Comparison of ENCODE assay signal across 8 mouse cellular contexts in genomic region chr1:155223849-155224554, GRCm38 (mm10). TPM values are rescaled to one million over a fixed set of nuclear protein-coding genes. Genes with fewer than 3 reads are reported as not detected.
DNase-seq lines count a peak whose midpoint lies in the region; ATAC-seq and TF ChIP-seq lines count a peak whose summit lies in the region.

No protein-coding gene starts in this region.

- H3K9ac ChIP-seq in intestine, embryonic 16.5 days (ENCODE audit: low read depth, low read length) = 0 out of 2 replicates have a peak overlapping the region, but pooled peaks have one; percentile 27
- peak overlapping the region; percentile 57 for H3K9ac ChIP-seq in liver, embryonic 12.5 days
- H3K9ac ChIP-seq in stomach, embryonic 15.5 days = no peak overlapping the region

- H3K4me1 ChIP-seq in intestine, embryonic 16.5 days (ENCODE audit: control insufficient read depth, insufficient read depth, low read length) = peaks cover 23% of the 10 kb centered on the region
- H3K4me1 ChIP-seq in liver, embryonic 12.5 days = peaks cover 19% of the 10 kb centered on the region
- peaks cover 14% of the 10 kb centered on the region for H3K4me1 ChIP-seq in stomach, embryonic 15.5 days

- H3K79me2 ChIP-seq in myocyte (ENCODE audit: control insufficient read depth, insufficient read depth) = no peaks in the 10 kb centered on the region

- H3K27me3 ChIP-seq in intestine, embryonic 16.5 days (replicated peaks; ENCODE audit: control insufficient read depth, insufficient read depth, low read length) = no peaks in the 10 kb centered on the region
- peaks cover 5% of the 10 kb centered on the region; the same call in 1 of the 2 replicates for H3K27me3 ChIP-seq in liver, embryonic 12.5 days (replicated peaks)
- no peaks in the 10 kb centered on the region for H3K27me3 ChIP-seq in myocyte (ENCODE audit: control insufficient read depth, insufficient read depth, insufficient read length)
- H3K27me3 ChIP-seq in stomach, embryonic 15.5 days (replicated peaks) = no peaks in the 10 kb centered on the region

- no peaks in the 10 kb centered on the region for H3K9me3 ChIP-seq in intestine, embryonic 16.5 days (ENCODE audit: control insufficient read depth, low read length)
- H3K9me3 ChIP-seq in liver, embryonic 12.5 days (replicated peaks) = no peaks in the 10 kb centered on the region
- no peaks in the 10 kb centered on the region for H3K9me3 ChIP-seq in stomach, embryonic 15.5 days

- 26% methylated on average over 16 of the region's 16 CpGs for WGBS in intestine, embryonic 16.5 days
- WGBS in liver, embryonic 12.5 days (ENCODE audit: insufficient replicate concordance) = 8% methylated on average over 16 of the region's 16 CpGs
- 31% methylated on average over 16 of the region's 16 CpGs for whole genome bisulfite sequencing in stomach, embryonic 15.5 days

- no peak overlapping the region for H3K27ac ChIP-seq in intestine, embryonic 16.5 days (ENCODE audit: low read length)
- peak overlapping the region; percentile 50; the same call in 1 of the 2 replicates for H3K27ac ChIP-seq in liver, embryonic 12.5 days
- no peak overlapping the region for H3K27ac ChIP-seq in stomach, embryonic 15.5 days

- no peak overlapping the region for H3ac ChIP-seq in myocyte (ENCODE audit: control insufficient read depth, insufficient read length)

- H3K4me3 ChIP-seq in intestine, embryonic 16.5 days (ENCODE audit: low read length) = 0 out of 2 replicates have a peak overlapping the region, but pooled peaks have one; percentile 9
- peak overlapping the region; percentile 43 for H3K4me3 ChIP-seq in liver, embryonic 12.5 days
- no peak overlapping the region for H3K4me3 ChIP-seq in myocyte
- H3K4me3 ChIP-seq in stomach, embryonic 15.5 days (replicated peaks) = 0 out of 2 replicates have a peak overlapping the region, but pooled peaks have one; percentile 6

- no peaks in the 10 kb centered on the region for H3K36me3 ChIP-seq in intestine, embryonic 16.5 days (ENCODE audit: control insufficient read depth, insufficient read depth, low read length)
- H3K36me3 ChIP-seq in liver, embryonic 12.5 days = no peaks in the 10 kb centered on the region
- no peaks in the 10 kb centered on the region for H3K36me3 ChIP-seq in myocyte (ENCODE audit: control insufficient read depth, insufficient read depth)
- no peaks in the 10 kb centered on the region for H3K36me3 ChIP-seq in stomach, embryonic 15.5 days

- intact Hi-C loops in gastrocnemius, postnatal 14 days (cut with DNase I; ENCODE audit: low total_unique reads) = loop anchor here (5.0 kb wide), 1 partner anchor 197 kb away; no protein-coding TSS in a partner anchor

- H3K4me2 ChIP-seq in intestine, embryonic 16.5 days (ENCODE audit: low read depth, low read length) = peak overlapping the region; percentile 45
- H3K4me2 ChIP-seq in liver, embryonic 12.5 days = peak overlapping the region; percentile 75
- peak overlapping the region; percentile 59 for H3K4me2 ChIP-seq in myocyte (ENCODE audit: low read depth)
- peak overlapping the region; percentile 44 for H3K4me2 ChIP-seq in stomach, embryonic 15.5 days

- ATAC-seq in intestine, embryonic 16.5 days = peak; percentile 86
- ATAC-seq in liver, embryonic 12.5 days = peak; percentile 80
- ATAC-seq in stomach, embryonic 15.5 days (ENCODE audit: insufficient read depth, low FRiP score, low read depth) = peak; percentile 73

- TF ChIP-seq POLR2A in myocyte (IDR thresholded peaks at IDR 0.05; ENCODE audit: insufficient read length, low read depth) = no peak

- peak; percentile 90 for DNase-seq in 416B (ENCODE audit: low read depth)
- DNase-seq in adrenal gland, adult (ENCODE audit: inconsistent age in 2 of 2, low spot score in 1 of 2) = peak; percentile 89 to 94
- peak; percentile 93 for DNase-seq in embryo, embryonic 10 days (ENCODE audit: low spot score)
- DNase-seq in gastrocnemius, postnatal 14 days = peak; percentile 83

TF ChIP-seq in myocyte, 11 proteins besides CTCF, POLR2A, EP300 and RAD21:
- TF ChIP-seq TCF12 (IDR thresholded peaks at IDR 0.05; ENCODE audit: insufficient read depth, poor library complexity, severe bottlenecking) (no peak), CEBPB (IDR thresholded peaks at IDR 0.05; ENCODE audit: insufficient read depth, poor library complexity, severe bottlenecking) (no peak), USF1 (IDR thresholded peaks at IDR 0.05; ENCODE audit: low read depth) (no peak), TCF3 (IDR thresholded peaks at IDR 0.05; ENCODE audit: insufficient read length, low read depth) (no peak), MYOG (IDR thresholded peaks at IDR 0.05; ENCODE audit: control insufficient read depth in 1 of 3, insufficient read depth in 1 of 3, insufficient read length in 2 of 3, low read depth in 2 of 3) (peak in 1 of 3 experiments; percentile 24), MAX (IDR thresholded peaks at IDR 0.05; ENCODE audit: low read depth) (peak; percentile 57)
TF ChIP-seq in myocyte: peak in this region for 2.

RNA-seq across cellular contexts. Expression of gene BC034090, which starts 20.2 kb away (rescaled TPM):
- 1 to 10 TPM; 3.8 to 4.3 TPM for total RNA-seq in gastrocnemius, postnatal 14 days (2021)
- polyA plus RNA-seq in intestine, embryonic 16.5 days (2015; fragmentation: Nextera tagmentation; extraction: Ambion mirVana) = 1.5 and 2.5 TPM in 2 replicates
- 0.28 and 0.46 TPM in 2 replicates for polyA plus RNA-seq in liver, embryonic 12.5 days (2016; fragmentation: Nextera tagmentation; extraction: Ambion mirVana)
- polyA plus RNA-seq in myocyte (2012; fragmentation: generic; extraction: Trizol) = 11.1 TPM
- 2.8 and 4.7 TPM in 2 replicates for polyA plus RNA-seq in stomach, embryonic 15.5 days (2015; fragmentation: Nextera tagmentation; extraction: Ambion mirVana)
